Mouse (Mus musculus): ENCODE measurements around the gene Gab1. TPM values are rescaled to one million over a fixed set of nuclear protein-coding genes. Genes with fewer than 3 reads are reported as not detected.

The Gab1 gene
- polyA plus RNA-seq, 1 experiment = not detected

- no peak for TF ChIP-seq CTCF (IDR thresholded peaks at IDR 0.05; ENCODE audit: insufficient read depth, low read depth, low read length)
- no peak for TF ChIP-seq POLR2A (IDR thresholded peaks at IDR 0.05; ENCODE audit: insufficient read depth, low read depth, low read length)
- 78% methylated on average over 6 of the region's 6 CpGs for WGBS
- Histone ChIP-seq H3K4me3 (ENCODE audit: insufficient read depth, low read depth, low read length) (no peak overlapping the region), H3K27ac (ENCODE audit: insufficient read depth, low read depth, low read length) (no peak overlapping the region), H3K4me1 (ENCODE audit: control insufficient read depth, insufficient read depth, low read length) (peaks cover 9% of the 10 kb centered on the region)
Measured at GRCm38 (mm10) chr8:80853208-80853607, 27.1 kb downstream of the Gab1 start.

- Histone ChIP-seq H3K4me1 (ENCODE audit: control insufficient read depth, insufficient read depth, low read length) (peaks cover 12% of the 10 kb centered on the region), H3K4me3 (ENCODE audit: insufficient read depth, low read depth, low read length) (no peak overlapping the region), H3K27ac (ENCODE audit: insufficient read depth, low read depth, low read length) (no peak overlapping the region)
- TF ChIP-seq POLR2A (IDR thresholded peaks at IDR 0.05; ENCODE audit: insufficient read depth, low read depth, low read length) = no peak
- TF ChIP-seq CTCF (IDR thresholded peaks at IDR 0.05; ENCODE audit: insufficient read depth, low read depth, low read length) = no peak
- WGBS = 70% methylated on average over 9 of the region's 9 CpGs
Measured at GRCm38 (mm10) chr8:80852412-80853165, 27.7 kb downstream of the Gab1 start.

DNA sequence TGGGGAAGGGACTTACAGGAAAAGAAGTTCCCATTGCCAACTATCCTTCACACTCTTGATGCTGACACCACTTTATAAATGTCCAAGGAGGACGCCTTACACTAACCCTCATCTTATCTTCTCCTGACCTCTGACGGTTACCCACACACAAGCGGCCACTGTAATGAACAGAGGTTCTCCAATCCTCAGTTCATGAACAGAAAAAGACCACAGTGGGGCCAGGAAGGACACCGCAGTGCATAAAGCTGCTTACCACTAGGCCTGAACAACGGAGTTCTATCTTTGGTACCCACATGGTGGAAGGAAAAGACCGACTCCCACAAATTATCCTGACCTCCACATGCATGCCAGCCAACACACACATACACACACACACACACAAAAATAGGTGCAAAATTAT, 28.7 kb downstream of the Gab1 start:
- Histone ChIP-seq H3K4me1 (ENCODE audit: control insufficient read depth, insufficient read depth, low read length) (peaks cover 14% of the 10 kb centered on the region), H3K4me3 (ENCODE audit: insufficient read depth, low read depth, low read length) (no peak overlapping the region), H3K27ac (ENCODE audit: insufficient read depth, low read depth, low read length) (no peak overlapping the region)
- 82% methylated on average over 6 of the region's 6 CpGs for WGBS
- no peak for TF ChIP-seq CTCF (IDR thresholded peaks at IDR 0.05; ENCODE audit: insufficient read depth, low read depth, low read length)
- no peak for TF ChIP-seq POLR2A (IDR thresholded peaks at IDR 0.05; ENCODE audit: insufficient read depth, low read depth, low read length)

- H3K4me1 ChIP-seq (ENCODE audit: control insufficient read depth, insufficient read depth, low read length) = peaks cover 10% of the 10 kb centered on the region; the same call in 1 of the 2 replicates
- no peak overlapping the region for H3K27ac ChIP-seq (ENCODE audit: insufficient read depth, low read depth, low read length)
- 91% methylated on average over 4 of the region's 4 CpGs for WGBS
- TF ChIP-seq POLR2A (IDR thresholded peaks at IDR 0.05; ENCODE audit: insufficient read depth, low read depth, low read length) (no peak), CTCF (IDR thresholded peaks at IDR 0.05; ENCODE audit: insufficient read depth, low read depth, low read length) (no peak)
- H3K4me3 ChIP-seq (ENCODE audit: insufficient read depth, low read depth, low read length) = no peak overlapping the region
Measured at GRCm38 (mm10) chr8:80850013-80850412, 30.3 kb downstream of the Gab1 start.

DNA sequence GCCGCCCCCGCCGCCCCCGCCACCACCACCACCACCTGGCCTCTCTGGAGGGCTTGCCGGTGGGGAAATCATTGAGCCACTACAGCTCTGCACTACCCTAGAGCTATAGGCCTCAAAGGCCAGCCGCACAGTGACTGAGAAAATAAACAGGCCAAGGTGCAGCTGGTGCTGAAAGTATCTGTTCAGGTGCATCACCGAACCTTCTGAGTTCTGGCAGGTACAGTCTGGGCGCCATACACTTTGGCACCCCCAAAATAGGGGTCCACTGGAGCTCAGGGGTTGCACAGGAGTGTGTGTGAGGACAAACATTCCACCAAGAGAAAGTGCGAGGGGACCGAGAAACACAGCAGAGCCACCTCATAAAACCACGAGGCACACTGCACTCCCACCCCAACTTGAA, 31.7 kb downstream of the Gab1 start:
- 65% methylated on average over 11 of the region's 11 CpGs for WGBS
- TF ChIP-seq POLR2A (IDR thresholded peaks at IDR 0.05; ENCODE audit: insufficient read depth, low read depth, low read length) (no peak), CTCF (IDR thresholded peaks at IDR 0.05; ENCODE audit: insufficient read depth, low read depth, low read length) (no peak)
- Histone ChIP-seq H3K27ac (ENCODE audit: insufficient read depth, low read depth, low read length) (no peak overlapping the region), H3K4me3 (ENCODE audit: insufficient read depth, low read depth, low read length) (no peak overlapping the region), H3K4me1 (ENCODE audit: control insufficient read depth, insufficient read depth, low read length) (peaks cover 10% of the 10 kb centered on the region; the same call in 1 of the 2 replicates)

DNA sequence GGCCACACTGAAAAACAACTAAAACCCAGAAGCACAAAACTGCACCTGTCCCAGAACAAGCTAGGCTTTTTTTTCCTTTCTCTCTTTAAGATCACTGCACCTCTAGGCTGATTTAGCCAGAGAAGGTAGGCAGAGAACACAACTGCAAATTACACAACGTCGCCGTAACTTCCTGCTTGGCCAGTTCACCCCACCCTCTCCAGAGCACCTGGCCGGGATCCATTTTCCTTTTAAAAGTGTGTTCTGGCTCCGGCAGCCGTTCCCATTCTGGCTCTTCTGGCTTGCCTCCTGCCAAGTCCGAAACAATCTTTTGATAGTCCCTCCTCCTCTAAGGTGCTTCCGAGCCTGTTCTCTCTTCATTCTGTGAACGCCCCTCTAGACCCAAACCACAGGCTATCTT, 32.4 kb downstream of the Gab1 start:
- H3K4me1 ChIP-seq (ENCODE audit: control insufficient read depth, insufficient read depth, low read length) = peaks cover 10% of the 10 kb centered on the region; the same call in 1 of the 2 replicates
- H3K4me3 ChIP-seq (ENCODE audit: insufficient read depth, low read depth, low read length) = no peak overlapping the region
- no peak overlapping the region for H3K27ac ChIP-seq (ENCODE audit: insufficient read depth, low read depth, low read length)
- 42% methylated on average over 9 of the region's 9 CpGs for WGBS
- TF ChIP-seq POLR2A (IDR thresholded peaks at IDR 0.05; ENCODE audit: insufficient read depth, low read depth, low read length) = no peak
- no peak for TF ChIP-seq CTCF (IDR thresholded peaks at IDR 0.05; ENCODE audit: insufficient read depth, low read depth, low read length)

DNA sequence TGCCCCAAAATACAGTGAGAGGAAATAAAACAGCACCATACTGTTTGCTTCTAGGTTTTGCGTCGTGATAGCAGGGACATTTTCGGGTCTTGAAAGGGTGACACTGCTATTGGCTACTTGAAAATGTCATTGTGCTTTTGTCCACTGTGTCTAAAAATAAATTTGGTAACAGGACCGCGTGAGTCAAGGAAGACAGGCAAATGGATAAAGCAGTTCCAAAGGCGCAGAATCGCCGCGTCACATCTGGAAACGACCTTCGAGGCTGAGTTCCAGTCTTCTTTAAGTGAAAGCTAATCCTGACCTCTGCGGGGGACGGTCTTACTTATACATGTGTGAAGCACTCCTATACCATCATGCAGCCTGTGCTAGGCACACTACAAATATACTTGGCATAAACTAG, 35.0 kb downstream of the Gab1 start:
- no peak overlapping the region for H3K27ac ChIP-seq (ENCODE audit: insufficient read depth, low read depth, low read length)
- H3K4me3 ChIP-seq (ENCODE audit: insufficient read depth, low read depth, low read length) = no peak overlapping the region
- TF ChIP-seq CTCF (IDR thresholded peaks at IDR 0.05; ENCODE audit: insufficient read depth, low read depth, low read length) = no peak
- no peak for TF ChIP-seq POLR2A (IDR thresholded peaks at IDR 0.05; ENCODE audit: insufficient read depth, low read depth, low read length)
- 90% methylated on average over 13 of the region's 13 CpGs for WGBS
- H3K4me1 ChIP-seq (ENCODE audit: control insufficient read depth, insufficient read depth, low read length) = peaks cover 15% of the 10 kb centered on the region

DNA sequence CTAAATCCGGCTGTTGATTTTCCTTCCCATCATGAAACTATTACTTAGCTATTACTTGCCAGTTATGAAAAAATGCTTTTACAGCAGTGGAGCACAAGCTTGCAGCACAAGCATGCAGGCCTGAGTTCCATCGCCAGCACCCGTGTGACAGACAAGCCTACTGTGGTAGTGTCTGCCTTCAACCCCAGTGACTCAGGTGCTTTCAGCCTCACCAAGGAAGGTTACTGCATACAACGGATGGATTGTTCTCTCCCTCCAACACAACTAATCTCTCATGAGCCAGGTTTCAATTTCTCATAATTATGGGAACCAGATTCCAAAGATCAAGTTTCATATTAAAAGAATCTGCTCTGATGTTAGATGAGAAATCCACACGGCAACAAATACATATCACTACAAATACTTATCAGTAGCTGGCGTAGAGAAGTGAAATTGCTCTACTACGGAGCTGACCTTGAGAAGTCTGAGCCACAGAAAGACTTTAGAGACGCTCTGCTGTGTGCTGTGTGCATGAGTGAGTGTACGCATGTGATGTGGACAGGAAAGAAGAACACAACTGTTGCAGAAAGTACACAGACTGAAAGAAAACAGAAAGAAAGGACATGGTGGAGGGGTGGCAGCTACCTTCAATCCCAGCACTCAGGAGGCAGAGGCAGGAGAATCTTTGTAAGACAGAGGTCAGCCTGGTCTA, 36.4 kb downstream of the Gab1 start:
- Histone ChIP-seq H3K27ac (ENCODE audit: insufficient read depth, low read depth, low read length) (no peak overlapping the region), H3K4me3 (ENCODE audit: insufficient read depth, low read depth, low read length) (no peak overlapping the region), H3K4me1 (ENCODE audit: control insufficient read depth, insufficient read depth, low read length) (peaks cover 15% of the 10 kb centered on the region)
- WGBS = 86% methylated on average over 9 of the region's 9 CpGs
- no peak for TF ChIP-seq POLR2A (IDR thresholded peaks at IDR 0.05; ENCODE audit: insufficient read depth, low read depth, low read length)
- TF ChIP-seq CTCF (IDR thresholded peaks at IDR 0.05; ENCODE audit: insufficient read depth, low read depth, low read length) = no peak

- Histone ChIP-seq H3K4me1 (ENCODE audit: control insufficient read depth, insufficient read depth, low read length) (peaks cover 7% of the 10 kb centered on the region; the same call in 1 of the 2 replicates), H3K4me3 (ENCODE audit: insufficient read depth, low read depth, low read length) (no peak overlapping the region), H3K27ac (ENCODE audit: insufficient read depth, low read depth, low read length) (no peak overlapping the region)
- 89% methylated on average over 3 of the region's 3 CpGs for WGBS
- TF ChIP-seq POLR2A (IDR thresholded peaks at IDR 0.05; ENCODE audit: insufficient read depth, low read depth, low read length) (no peak), CTCF (IDR thresholded peaks at IDR 0.05; ENCODE audit: insufficient read depth, low read depth, low read length) (no peak)
Measured at GRCm38 (mm10) chr8:80842514-80842913, 37.8 kb downstream of the Gab1 start.

Measured in olfactory bulb, adult 2 months (tissue).